Comparison of ENCODE assay signal across 7 mouse cellular contexts in the genomic region with DNA sequence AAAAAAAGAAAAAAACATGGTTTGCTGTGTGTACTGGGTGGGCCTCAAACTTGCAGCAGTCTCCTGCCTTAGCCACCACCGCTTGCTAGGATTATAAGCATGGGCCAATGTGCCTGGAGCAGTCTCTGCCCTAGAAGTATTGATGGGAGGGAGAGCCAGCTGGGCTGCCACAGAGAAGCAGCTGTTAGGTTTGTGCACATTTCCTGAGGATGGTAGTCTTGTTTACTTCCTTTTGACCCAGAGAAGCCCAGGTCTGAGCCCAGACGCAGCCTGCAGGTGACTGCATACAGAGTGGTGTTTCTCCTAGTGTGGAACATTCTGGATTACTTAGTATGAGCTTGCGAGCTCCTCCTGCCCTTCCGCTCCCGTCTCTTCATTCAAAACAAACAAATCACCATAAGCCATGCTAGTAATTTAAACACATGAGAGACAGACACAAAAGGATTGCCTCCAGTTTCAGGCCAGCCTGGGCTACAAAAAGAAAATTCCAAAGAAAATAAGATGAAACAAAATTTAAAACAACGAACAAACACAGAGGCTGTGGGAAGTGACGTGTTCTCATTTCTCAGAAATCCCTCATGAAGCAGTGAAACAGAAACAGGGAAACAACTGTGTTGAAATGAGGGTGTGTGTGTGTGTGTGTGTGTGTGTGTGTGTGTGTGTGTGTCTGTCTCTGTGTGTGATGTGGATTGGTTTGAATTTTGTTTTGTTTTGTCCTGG. TPM values are rescaled to one million over a fixed set of nuclear protein-coding genes. Genes with fewer than 3 reads are reported as not detected.
DNase-seq lines count a peak whose midpoint lies in the region; ATAC-seq and TF ChIP-seq lines count a peak whose summit lies in the region.

No protein-coding gene starts in this region.

- TF ChIP-seq CTCF in spleen, adult 2 months (IDR thresholded peaks at IDR 0.05; ENCODE audit: extremely low read depth, insufficient read depth, insufficient read length, insufficient replicate concordance): no peak
- TF ChIP-seq CTCF in kidney, postnatal 0 days (IDR thresholded peaks at IDR 0.05; ENCODE audit: low read depth): no peak
- TF ChIP-seq CTCF in small intestine, adult 2 months (IDR thresholded peaks at IDR 0.05; ENCODE audit: extremely low read depth, insufficient read length, insufficient replicate concordance, low read depth, low read length): no peak

- no peak for ATAC-seq in embryonic facial prominence, embryonic 15.5 days (ENCODE audit: insufficient number of reproducible peaks, low FRiP score, low TSS enrichment, low read depth)
- ATAC-seq in kidney, postnatal 0 days (replicated peaks; ENCODE audit: low FRiP score, low read depth): no peak

- WGBS in spleen, adult 2 months: 16% methylated on average over 7 of the region's 7 CpGs
- WGBS in embryonic facial prominence, embryonic 15.5 days: 75% methylated on average over 7 of the region's 7 CpGs
- 68% methylated on average over 7 of the region's 7 CpGs for WGBS in kidney, postnatal 0 days
- WGBS in small intestine, adult 2 months: 28% methylated on average over 7 of the region's 7 CpGs

- peak overlapping the region; percentile 12; the same call in 1 of the 2 replicates for H3K4me3 ChIP-seq in spleen, adult 2 months (ENCODE audit: extremely low read depth, insufficient read depth, insufficient read length)
- no peak overlapping the region for H3K4me3 ChIP-seq in embryonic facial prominence, embryonic 15.5 days (replicated peaks)
- no peak overlapping the region for H3K4me3 ChIP-seq in kidney, postnatal 0 days (replicated peaks; ENCODE audit: low read depth, low read length)
- no peak overlapping the region for H3K4me3 ChIP-seq in small intestine, adult 2 months (ENCODE audit: low read depth, low read length)

- H3K9ac ChIP-seq in embryonic facial prominence, embryonic 15.5 days: no peak overlapping the region
- H3K9ac ChIP-seq in kidney, postnatal 0 days (ENCODE audit: low read depth, low read length): no peak overlapping the region

- no peaks in the 10 kb centered on the region for H3K9me3 ChIP-seq in embryonic facial prominence, embryonic 15.5 days (replicated peaks)
- H3K9me3 ChIP-seq in kidney, postnatal 0 days (replicated peaks; ENCODE audit: low read length): no peaks in the 10 kb centered on the region

- TF ChIP-seq POLR2A in spleen, adult 2 months (IDR thresholded peaks at IDR 0.05; ENCODE audit: low read depth, low read length): peak; percentile 11; the same call in 1 of the 2 replicates
- no peak for TF ChIP-seq POLR2A in small intestine, adult 2 months (IDR thresholded peaks at IDR 0.05; ENCODE audit: low read depth, low read length)

- H3K27me3 ChIP-seq in spleen, adult 2 months (ENCODE audit: control insufficient read depth, insufficient read depth, low read length): no peaks in the 10 kb centered on the region
- no peaks in the 10 kb centered on the region for H3K27me3 ChIP-seq in embryonic facial prominence, embryonic 15.5 days
- H3K27me3 ChIP-seq in kidney, postnatal 0 days (ENCODE audit: insufficient read depth, low read length): no peaks in the 10 kb centered on the region
- H3K27me3 ChIP-seq in small intestine, adult 2 months (ENCODE audit: control insufficient read depth, insufficient read depth, low read length): no peaks in the 10 kb centered on the region

- H3K4me1 ChIP-seq in spleen, adult 2 months (ENCODE audit: control insufficient read depth, insufficient read depth, insufficient read length): peaks cover 62% of the 10 kb centered on the region; the same call in 1 of the 2 replicates
- H3K4me1 ChIP-seq in embryonic facial prominence, embryonic 15.5 days: peaks cover 52% of the 10 kb centered on the region
- peaks cover 48% of the 10 kb centered on the region for H3K4me1 ChIP-seq in kidney, postnatal 0 days (replicated peaks; ENCODE audit: insufficient read depth, low read length)
- peaks cover 57% of the 10 kb centered on the region for H3K4me1 ChIP-seq in small intestine, adult 2 months (ENCODE audit: control insufficient read depth, insufficient read depth, insufficient read length, low read length)

- peaks cover 11% of the 10 kb centered on the region for H3K36me3 ChIP-seq in spleen, adult 2 months (ENCODE audit: control insufficient read depth, insufficient read depth, low read length)
- H3K36me3 ChIP-seq in embryonic facial prominence, embryonic 15.5 days: peaks cover 36% of the 10 kb centered on the region
- H3K36me3 ChIP-seq in kidney, postnatal 0 days (ENCODE audit: insufficient read depth, low read length): peaks cover 10% of the 10 kb centered on the region; the same call in 1 of the 2 replicates
- peaks cover 16% of the 10 kb centered on the region for H3K36me3 ChIP-seq in small intestine, adult 2 months (ENCODE audit: control insufficient read depth, insufficient read depth, low read length)

- H3K4me2 ChIP-seq in embryonic facial prominence, embryonic 15.5 days (replicated peaks): no peak overlapping the region
- no peak overlapping the region for H3K4me2 ChIP-seq in kidney, postnatal 0 days (ENCODE audit: low read length)

- peak; percentile 53 to 56 for DNase-seq in spleen, adult 2 months (ENCODE audit: low read depth in 1 of 2, low spot score in 2 of 2)
- DNase-seq in spleen, adult 12 weeks (ENCODE audit: low spot score): no peak
- no peak for DNase-seq in kidney, postnatal 0 days (ENCODE audit: low spot score)
- DNase-seq in right cerebral cortex, postnatal 36 days (ENCODE audit: low spot score in 2 of 2): no peak
- DNase-seq in adrenal gland, postnatal 14 days: no peak

- peak overlapping the region; percentile 98 for H3K27ac ChIP-seq in spleen, adult 2 months (ENCODE audit: insufficient read depth, low read length)
- H3K27ac ChIP-seq in embryonic facial prominence, embryonic 15.5 days (replicated peaks): peak overlapping the region; percentile 84
- H3K27ac ChIP-seq in kidney, postnatal 0 days: peak overlapping the region; percentile 91
- H3K27ac ChIP-seq in small intestine, adult 2 months (ENCODE audit: insufficient read depth, low read depth, low read length): peak overlapping the region; percentile 94

RNA-seq across cellular contexts. Expression of gene Mcl1, which starts 10.2 kb away (rescaled TPM):
- polyA plus RNA-seq in spleen, adult 2 months (2012; rRNA removed): 169 and 276 TPM in 2 replicates
- 51.8 and 55.4 TPM in 2 replicates for polyA plus RNA-seq in embryonic facial prominence, embryonic 15.5 days (2015; fragmentation: Nextera tagmentation; extraction: Ambion mirVana)
- polyA plus RNA-seq in kidney, postnatal 0 days (2015; fragmentation: Nextera tagmentation; extraction: Ambion mirVana): 60.9 and 70.2 TPM in 2 replicates
- polyA plus RNA-seq in small intestine, adult 2 months (2012; rRNA removed): 119 and 327 TPM in 2 replicates
- 151 and 187 TPM in 2 replicates for total RNA-seq in adrenal gland, postnatal 14 days (2021)

RNA-seq across cellular contexts. Expression of gene Adamtsl4, which starts 19.0 kb away (rescaled TPM):
- polyA plus RNA-seq in spleen, adult 2 months (2012; rRNA removed): 7.9 and 8.1 TPM in 2 replicates
- polyA plus RNA-seq in embryonic facial prominence, embryonic 15.5 days (2015; fragmentation: Nextera tagmentation; extraction: Ambion mirVana): 3.8 and 4.2 TPM in 2 replicates
- 3.6 TPM in 2 replicates for polyA plus RNA-seq in kidney, postnatal 0 days (2015; fragmentation: Nextera tagmentation; extraction: Ambion mirVana)
- polyA plus RNA-seq in small intestine, adult 2 months (2012; rRNA removed): 6.4 and 8.2 TPM in 2 replicates
- total RNA-seq in adrenal gland, postnatal 14 days (2021): 6.6 and 8.4 TPM in 2 replicates

RNA-seq across cellular contexts. Expression of gene Ensa, which starts 44.0 kb away (rescaled TPM):
- 8.3 and 10.4 TPM in 2 replicates for polyA plus RNA-seq in spleen, adult 2 months (2012; rRNA removed)
- polyA plus RNA-seq in embryonic facial prominence, embryonic 15.5 days (2015; fragmentation: Nextera tagmentation; extraction: Ambion mirVana): 74.8 and 77.9 TPM in 2 replicates
- polyA plus RNA-seq in kidney, postnatal 0 days (2015; fragmentation: Nextera tagmentation; extraction: Ambion mirVana): 53.8 and 57.3 TPM in 2 replicates
- 5.2 and 10.1 TPM in 2 replicates for polyA plus RNA-seq in small intestine, adult 2 months (2012; rRNA removed)
- 72.6 and 74.5 TPM in 2 replicates for total RNA-seq in adrenal gland, postnatal 14 days (2021)

Comparison
In these comparisons a context has a peak if more than half of its experiments do, and no peak if none do; other contexts are left out.
1. DNase-seq: peak in spleen, adult 2 months (2 of 2); none in spleen, adult 12 weeks (single experiment), kidney, postnatal 0 days (single experiment), right cerebral cortex, postnatal 36 days (0 of 2) and adrenal gland, postnatal 14 days (single experiment).
2. Peak in every context shown above with its lines, with median percentiles within 50 percentile points of each other: H3K27ac ChIP-seq.